Comparison of ENCODE assay signal across 1 mouse cellular context in the genomic region with DNA sequence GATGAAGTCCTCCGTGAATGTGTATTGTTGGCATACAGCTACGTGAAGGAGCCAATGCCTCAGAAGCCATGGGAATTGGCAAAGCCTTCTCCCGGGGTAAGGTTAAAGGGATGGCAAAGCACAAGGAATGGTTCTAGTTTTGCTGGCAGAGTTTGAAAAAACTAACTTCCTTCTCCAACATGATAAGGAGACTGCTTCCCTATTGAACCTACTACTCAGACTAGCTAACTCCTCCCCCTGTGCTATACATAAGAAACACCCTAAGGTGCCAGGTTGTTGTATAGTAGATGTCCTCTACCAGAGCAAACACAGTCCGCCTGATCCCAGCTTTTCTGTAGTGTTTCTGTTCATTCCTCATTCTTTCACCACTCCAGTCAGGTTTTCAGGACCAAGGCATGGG.
A peak's percentile ranks its signal among the peaks of the same experiment; 100 is the strongest.
TF ChIP-seq lines count a peak whose summit lies in the region.

No protein-coding gene starts in this region.

TF ChIP-seq in MEL, 35 proteins besides CTCF, POLR2A, EP300 and RAD21 (continued from another document):
- no peak for TF ChIP-seq UBTF (IDR thresholded peaks at IDR 0.05; ENCODE audit: borderline replicate concordance, insufficient read depth, low read depth, low read length)
- no peak for TF ChIP-seq ZKSCAN1 (IDR thresholded peaks at IDR 0.05; ENCODE audit: low read depth, low read length)
- no peak for TF ChIP-seq NELFE (IDR thresholded peaks at IDR 0.05; ENCODE audit: low read depth, low read length)
- TF ChIP-seq E2F4 (IDR thresholded peaks at IDR 0.05; ENCODE audit: borderline replicate concordance, low read depth, low read length), result no peak
- TF ChIP-seq RCOR1 (IDR thresholded peaks at IDR 0.05; ENCODE audit: low read depth, low read length), result no peak
- TF ChIP-seq ETS1 (IDR thresholded peaks at IDR 0.05; ENCODE audit: low read depth, low read length), result 0 out of 2 replicates have a peak, but pooled peaks have one; percentile 21
- TF ChIP-seq CHD1 (IDR thresholded peaks at IDR 0.05; ENCODE audit: low read depth, low read length), result no peak
